Mouse (Mus musculus) brain, embryonic 14.5 days (tissue): ENCODE data around the gene Wfikkn1. TPM values are rescaled to one million over a fixed set of nuclear protein-coding genes. Genes with fewer than 3 reads are reported as not detected.

ENCODE experiments used
- DNase-seq: peaks from one replicate; pipeline ENCODE4 v3.0.0-alpha.2; 2011; ENCODE audit warnings: low read depth
- CTCF ChIP-seq: fragments of 200-500 bp; IDR thresholded peaks from 2 replicates; pipeline ENCODE4 v1.5.1; 2012; ENCODE audit warnings: inconsistent platforms, mild to moderate bottlenecking, moderate library complexity, borderline replicate concordance; ENCODE audit not compliant: insufficient read depth, insufficient read length; ENCODE audit errors: extremely low read depth
- POLR2A ChIP-seq: fragments of 200-500 bp; IDR thresholded peaks from 2 replicates; pipeline ENCODE4 v1.6.1; 2012; ENCODE audit warnings: mild to moderate bottlenecking, inconsistent platforms, borderline replicate concordance; ENCODE audit not compliant: poor library complexity, insufficient read depth, insufficient read length, severe bottlenecking; ENCODE audit errors: extremely low read depth
- polyA plus RNA-seq: library from polyadenylated mRNA; depleted of rRNA; stranded (reverse); fragments of >200 nt; gene quantifications from 2 replicates; pipeline ENCODE4 v1.2.3, GENCODE M21; 2012

Gene Wfikkn1
- polyA plus RNA-seq, 1 experiment = 0.66 TPM

DNA sequence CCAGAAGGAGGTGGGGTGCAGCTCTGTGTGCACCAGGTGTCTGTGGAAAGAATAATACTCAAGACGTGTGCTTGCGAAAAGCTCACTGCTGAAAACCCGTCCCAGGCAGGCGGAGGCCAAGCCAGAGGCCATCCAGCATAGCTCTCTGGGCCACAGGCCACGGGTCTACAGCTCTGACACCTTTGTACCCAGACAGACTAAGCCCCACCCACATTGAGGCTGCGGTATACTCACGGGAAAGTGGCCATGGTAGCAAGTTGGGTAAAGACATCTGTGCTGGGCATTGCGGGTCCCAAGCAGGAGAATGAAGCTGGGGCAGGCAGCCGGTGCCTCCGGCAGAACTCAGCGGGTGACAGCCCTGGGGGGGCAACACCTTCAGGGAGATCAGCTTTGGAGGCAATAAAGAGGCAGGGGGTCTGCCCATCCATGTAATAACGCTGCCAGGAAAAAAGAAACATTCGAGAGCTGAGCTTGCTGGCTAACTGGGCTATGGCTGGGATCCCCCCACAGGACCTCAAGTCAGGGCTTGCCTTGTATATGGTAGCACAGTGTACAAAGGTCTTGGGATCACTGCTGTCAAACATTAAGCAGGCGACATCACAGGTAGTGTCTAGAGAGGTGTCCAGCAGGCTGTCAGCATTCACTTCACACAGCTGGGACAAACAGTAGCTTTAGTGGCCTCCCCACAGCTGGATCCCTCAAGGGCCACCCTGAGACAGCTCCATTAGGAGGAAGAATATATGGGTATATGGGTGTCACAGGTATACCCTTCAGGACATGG is 41.0 kb downstream of the Wfikkn1 start:
- TF ChIP-seq POLR2A (no peak), CTCF (no peak)
- no peak for DNase-seq

DNA sequence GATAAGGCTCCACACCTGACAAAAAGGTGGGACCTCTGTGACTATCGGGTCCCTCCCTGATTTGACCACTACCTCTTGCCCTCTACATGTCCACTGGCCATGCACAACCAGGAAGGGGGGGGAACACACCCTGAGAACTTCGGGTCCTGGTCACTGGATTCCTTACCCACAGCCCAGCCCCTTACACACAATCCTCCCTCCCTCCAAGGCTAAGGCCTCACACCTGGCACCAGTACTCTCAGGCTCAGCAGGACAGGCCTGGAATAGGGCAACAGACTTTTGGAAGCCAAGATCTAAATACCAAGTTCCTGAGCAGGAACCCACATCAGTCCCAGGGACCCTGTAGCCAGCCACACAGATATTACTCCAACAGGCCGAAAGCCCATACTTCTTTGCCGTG is 41.8 kb downstream of the Wfikkn1 start:
- TF ChIP-seq POLR2A (no peak), CTCF (no peak)

GRCm38 (mm10) chr17:25837533-25837932 is 43.1 kb downstream of the Wfikkn1 start:
- DNase-seq = peak; percentile 74
- TF ChIP-seq CTCF (no peak), POLR2A (no peak)

More for the DNA sequence above, 41.8 kb downstream of the Wfikkn1 start:
- no peak for DNase-seq

GRCm38 (mm10) chr17:25837076-25837410 is 43.6 kb downstream of the Wfikkn1 start, which contains the start of gene Rhbdl1:
Gene Rhbdl1 (minus strand): TSS chr17:25837295.
- TF ChIP-seq POLR2A (peak; percentile 66; the same call in 1 of the 2 replicates), CTCF (no peak)
- peak; percentile 90 for DNase-seq

GRCm38 (mm10) chr17:25836397-25837075 is 44.1 kb downstream of the Wfikkn1 start:
- TF ChIP-seq POLR2A (no peak; the same call in 1 of the 2 replicates), CTCF (no peak)
- DNase-seq = no peak

- DNase-seq = no peak
- TF ChIP-seq POLR2A (no peak), CTCF (no peak)
These were observed 44.8 kb downstream of the Wfikkn1 start for GRCm38 (mm10) chr17:25835816-25836215.

- TF ChIP-seq POLR2A (no peak), CTCF (no peak)
- DNase-seq = no peak
These were observed 45.4 kb downstream of the Wfikkn1 start for GRCm38 (mm10) chr17:25835301-25835700.

DNA sequence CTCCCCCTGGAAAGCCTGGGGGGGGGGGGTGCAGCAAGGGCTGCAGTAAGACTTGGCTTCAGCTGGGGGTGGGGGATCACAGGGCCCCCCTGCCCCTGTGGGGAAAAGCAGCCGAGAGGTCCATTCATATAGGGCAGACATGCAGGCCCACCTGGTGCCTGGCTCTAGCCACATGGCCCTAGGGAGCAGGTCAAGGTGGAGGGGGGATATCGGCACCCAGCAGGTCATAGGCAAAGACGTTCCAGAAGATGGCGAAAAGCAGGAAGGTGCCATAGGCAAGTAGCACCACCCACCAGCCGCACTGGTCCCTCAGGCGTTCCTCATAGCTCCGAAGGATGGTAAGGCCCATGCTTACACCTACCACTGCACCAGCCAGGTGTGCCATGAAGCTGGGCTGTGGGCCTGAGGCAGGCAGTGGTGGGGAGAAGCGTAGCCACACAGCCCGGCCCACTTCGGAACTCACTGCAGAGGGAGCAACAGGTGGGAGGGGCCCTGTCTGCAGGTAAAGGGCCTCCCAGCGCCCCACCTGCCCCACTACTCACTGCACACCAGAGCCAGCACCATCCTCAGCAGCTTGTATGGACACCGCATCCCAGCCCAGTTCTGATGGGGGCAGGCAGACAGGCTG is 45.9 kb downstream of the Wfikkn1 start:
- no peak for TF ChIP-seq CTCF
- no peak for TF ChIP-seq POLR2A
- DNase-seq = no peak

DNA sequence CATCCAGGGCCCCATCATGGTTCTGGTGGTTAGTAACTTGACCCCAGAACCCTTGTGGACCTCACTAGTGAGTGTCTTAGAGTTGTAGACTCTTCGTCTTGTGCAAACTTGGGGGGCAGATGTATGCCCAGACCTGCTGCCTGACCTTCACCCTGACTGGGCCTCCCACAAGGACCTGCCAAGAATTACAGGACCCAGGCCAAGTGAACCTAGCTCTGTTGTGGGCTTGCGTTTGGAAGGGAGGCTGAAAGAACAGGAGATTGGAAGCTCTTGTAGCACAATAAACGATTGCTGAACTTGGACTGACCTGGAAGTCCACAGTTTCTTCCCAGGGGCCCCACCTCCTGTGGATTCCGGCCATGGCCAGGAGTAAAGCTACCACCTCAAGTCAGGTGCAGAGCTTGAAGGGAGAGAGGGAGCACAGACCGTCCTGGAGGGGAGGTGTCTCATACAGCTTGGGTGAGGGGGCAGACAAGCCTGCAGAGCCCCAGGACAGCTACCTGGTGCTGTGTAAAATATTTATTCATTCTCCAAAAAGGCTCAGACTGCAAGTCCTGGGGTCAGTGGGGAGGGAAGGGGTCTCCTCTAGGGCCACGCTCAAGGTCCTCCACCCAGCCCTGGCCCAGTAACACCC is 46.6 kb downstream of the Wfikkn1 start:
- no peak for TF ChIP-seq CTCF
- no peak for TF ChIP-seq POLR2A
- DNase-seq = no peak

DNA sequence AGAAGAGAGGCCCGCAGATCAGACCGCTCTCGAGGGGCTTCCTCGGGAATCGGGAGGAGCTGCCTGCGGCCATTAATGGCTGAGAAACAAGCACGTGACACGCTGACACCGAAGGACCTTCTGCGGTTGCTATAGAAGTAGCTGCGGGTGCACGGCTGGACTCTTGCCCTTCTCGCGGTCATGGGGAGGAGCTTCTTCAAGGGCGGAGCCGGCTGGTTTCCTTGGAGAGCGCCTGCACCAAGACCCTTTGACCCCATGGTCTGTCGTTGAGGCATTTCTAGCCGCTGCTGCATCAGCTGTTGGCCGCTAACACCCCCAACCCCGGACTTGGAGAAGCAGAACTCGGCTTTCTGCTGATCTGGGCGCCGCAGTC is 47.4 kb downstream of the Wfikkn1 start, which contains the start of gene Stub1:
Gene Stub1, minus strand, starts transcription at position 114 of the 373 bp plus-strand sequence.
- DNase-seq = peak; percentile 93
- no peak for TF ChIP-seq POLR2A
- TF ChIP-seq CTCF = no peak
